Mouse (Mus musculus) left cerebral cortex, adult 11 months (tissue): Measurements from ENCODE around the gene Gm20388.

ENCODE experiments used
- DNase-seq: peaks from one replicate; pipeline ENCODE4 v3.0.0; 2022; ENCODE audit warnings: low spot score

Gene Gm20388

GRCm38 (mm10) chr8:121806126-121806525, 1895.5 kb downstream of the Gm20388 start:
- no peak for DNase-seq

- DNase-seq: no peak
Measured at GRCm38 (mm10) chr8:121808032-121808431, 1897.4 kb downstream of the Gm20388 start.

- DNase-seq: peak; percentile 51
Measured at GRCm38 (mm10) chr8:121809524-121810155, 1899.0 kb downstream of the Gm20388 start.

- DNase-seq: no peak
Measured at GRCm38 (mm10) chr8:121811502-121811901, 1900.9 kb downstream of the Gm20388 start.

- DNase-seq: no peak
Measured at GRCm38 (mm10) chr8:121811931-121812570, 1901.4 kb downstream of the Gm20388 start.

- no peak for DNase-seq
Measured at GRCm38 (mm10) chr8:121818226-121818625, 1907.6 kb downstream of the Gm20388 start.

GRCm38 (mm10) chr8:121820840-121821239, 1910.2 kb downstream of the Gm20388 start:
- DNase-seq: no peak

- DNase-seq: no peak
Measured at GRCm38 (mm10) chr8:121821320-121821719, 1910.7 kb downstream of the Gm20388 start.

- no peak for DNase-seq
Measured at GRCm38 (mm10) chr8:121821770-121822169, 1911.1 kb downstream of the Gm20388 start.

- no peak for DNase-seq
Measured at GRCm38 (mm10) chr8:121827726-121828125, 1917.1 kb downstream of the Gm20388 start.

GRCm38 (mm10) chr8:121828376-121829023, 1917.9 kb downstream of the Gm20388 start:
- DNase-seq: no peak

GRCm38 (mm10) chr8:121829048-121829776, 1918.6 kb downstream of the Gm20388 start, which contains the start of gene Klhdc4:
Klhdc4 (minus strand) TSS chr8:121829569.
- peak; percentile 78 for DNase-seq

- DNase-seq: no peak
Measured at GRCm38 (mm10) chr8:121829777-121830362, 1919.2 kb downstream of the Gm20388 start.

GRCm38 (mm10) chr8:121832061-121832460, 1921.4 kb downstream of the Gm20388 start:
- DNase-seq: no peak

GRCm38 (mm10) chr8:121832503-121832902, 1921.9 kb downstream of the Gm20388 start:
- DNase-seq: no peak

GRCm38 (mm10) chr8:121841242-121841641, 1930.6 kb downstream of the Gm20388 start:
- DNase-seq: peak; percentile 59

GRCm38 (mm10) chr8:121842064-121842955, 1931.7 kb downstream of the Gm20388 start:
- no peak for DNase-seq

GRCm38 (mm10) chr8:121843184-121843733, 1932.6 kb downstream of the Gm20388 start:
- DNase-seq: no peak

- DNase-seq: no peak
Measured at GRCm38 (mm10) chr8:121844765-121845164, 1934.1 kb downstream of the Gm20388 start.

- DNase-seq: no peak
Measured at GRCm38 (mm10) chr8:121846815-121847214, 1936.2 kb downstream of the Gm20388 start.
